Mouse (Mus musculus) mesoderm, embryonic 11.5 days (tissue): ENCODE results near the gene Igfals.
A peak's percentile ranks its signal among the peaks of the same experiment; 100 is the strongest.

ENCODE experiments used
- DNase-seq: peaks from one replicate; pipeline ENCODE4 v3.0.0-alpha.2; 2012; ENCODE audit warnings: low read depth, low spot score

Gene Igfals

GRCm38 (mm10) chr17:24894061-24894994 lies 28.5 kb downstream of the Igfals start:
- DNase-seq, result no peak

DNA sequence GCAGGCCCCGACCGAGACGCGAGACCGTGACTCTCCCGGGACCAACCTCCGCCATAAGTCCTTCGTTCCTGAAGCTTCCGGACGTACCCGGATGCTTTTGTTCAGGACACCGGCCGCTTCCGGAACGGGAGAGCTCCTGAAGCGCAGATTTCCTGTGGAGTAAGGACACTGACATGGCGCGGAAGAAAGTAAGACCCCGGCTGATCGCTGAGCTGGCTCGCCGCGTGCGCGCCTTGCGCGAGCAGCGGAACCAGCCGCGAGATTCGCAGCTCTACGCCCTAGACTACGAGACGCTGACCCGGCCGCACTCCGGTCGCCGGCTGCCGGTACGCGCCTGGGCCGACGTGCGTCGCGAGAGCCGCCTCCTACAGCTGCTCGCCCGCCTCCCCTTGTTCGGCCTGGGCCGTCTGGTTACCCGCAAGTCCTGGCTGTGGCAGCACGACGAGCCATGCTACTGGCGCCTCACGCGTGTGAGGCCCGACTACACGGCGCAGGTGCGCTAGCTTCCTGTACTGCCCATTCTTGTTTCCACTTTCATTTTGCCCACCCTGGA lies 29.3 kb downstream of the Igfals start, which contains the start of the genes Eme2 and Mrps34:
Gene Eme2, minus strand, starts transcription at position 93 of the 553 bp plus-strand sequence.
Gene Mrps34, plus strand, starts transcription at position 122 of the 553 bp plus-strand sequence.
- peak; percentile 91 for DNase-seq

GRCm38 (mm10) chr17:24895571-24896240 lies 29.9 kb downstream of the Igfals start:
- DNase-seq, result no peak

DNA sequence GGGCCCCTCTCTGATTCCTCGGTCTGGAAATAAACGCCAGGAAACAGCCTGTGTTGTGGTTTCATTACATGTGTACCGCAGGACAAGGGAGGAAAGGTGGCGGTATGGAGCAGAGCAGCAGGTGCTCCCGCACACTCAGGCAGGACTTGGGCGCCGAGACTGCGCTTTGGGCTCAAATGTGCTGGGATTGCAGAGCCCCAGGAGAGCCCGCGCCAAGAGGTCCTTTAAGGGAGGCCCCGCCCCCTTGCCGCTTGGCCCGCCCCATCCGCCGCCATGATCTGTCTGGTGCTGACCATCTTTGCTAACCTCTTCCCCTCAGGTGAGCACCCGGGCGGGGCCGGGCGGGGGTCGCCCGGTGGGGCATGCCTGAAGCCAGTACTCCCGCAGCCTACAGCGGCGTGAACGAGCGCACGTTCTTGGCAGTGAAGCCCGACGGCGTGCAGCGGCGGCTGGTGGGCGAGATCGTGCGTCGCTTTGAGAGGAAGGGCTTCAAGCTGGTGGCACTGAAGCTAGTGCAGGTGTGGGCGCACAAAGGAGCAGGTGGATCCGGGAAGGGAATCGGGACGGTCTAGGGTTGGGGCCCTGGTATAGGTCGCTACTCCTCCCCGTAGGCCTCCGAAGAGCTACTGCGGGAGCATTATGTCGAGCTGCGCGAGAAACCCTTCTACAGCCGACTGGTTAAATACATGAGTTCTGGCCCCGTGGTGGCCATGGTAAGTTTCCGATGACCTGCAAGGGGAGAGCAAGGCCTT lies 30.6 kb downstream of the Igfals start, which contains the start of gene Nme3:
Gene Nme3, plus strand, starts transcription at position 260 of the 752 bp plus-strand sequence.
- peak; percentile 63 for DNase-seq

- no peak for DNase-seq
These were observed 31.1 kb downstream of the Igfals start for GRCm38 (mm10) chr17:24896993-24897269.

- DNase-seq, result no peak
These were observed 31.8 kb downstream of the Igfals start for GRCm38 (mm10) chr17:24897600-24897999.

- no peak for DNase-seq
These were observed 32.5 kb downstream of the Igfals start for GRCm38 (mm10) chr17:24898041-24898854.

GRCm38 (mm10) chr17:24899153-24899552 lies 33.4 kb downstream of the Igfals start:
- DNase-seq, result no peak

DNA sequence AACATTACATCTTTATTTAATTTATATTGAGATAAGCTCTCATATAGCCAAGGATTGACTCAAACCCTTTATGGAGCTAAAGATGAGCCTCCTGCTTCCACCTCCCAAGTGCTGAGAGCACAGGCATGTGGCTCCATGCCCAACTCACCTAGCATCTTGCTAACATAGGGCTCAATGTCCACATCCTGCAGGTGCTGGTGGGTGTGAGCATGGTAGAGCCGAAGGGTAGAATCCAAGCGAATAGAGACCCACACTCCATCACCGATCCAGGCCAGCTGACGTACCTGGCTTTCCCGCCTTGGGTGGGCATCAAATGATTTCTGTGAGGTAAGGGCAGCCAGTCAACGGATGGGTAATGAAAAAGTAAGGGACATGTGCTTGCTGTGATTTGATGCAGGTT lies 34.2 kb downstream of the Igfals start:
- no peak for DNase-seq

- DNase-seq, result no peak
These were observed 36.3 kb downstream of the Igfals start for GRCm38 (mm10) chr17:24902124-24902523.

DNA sequence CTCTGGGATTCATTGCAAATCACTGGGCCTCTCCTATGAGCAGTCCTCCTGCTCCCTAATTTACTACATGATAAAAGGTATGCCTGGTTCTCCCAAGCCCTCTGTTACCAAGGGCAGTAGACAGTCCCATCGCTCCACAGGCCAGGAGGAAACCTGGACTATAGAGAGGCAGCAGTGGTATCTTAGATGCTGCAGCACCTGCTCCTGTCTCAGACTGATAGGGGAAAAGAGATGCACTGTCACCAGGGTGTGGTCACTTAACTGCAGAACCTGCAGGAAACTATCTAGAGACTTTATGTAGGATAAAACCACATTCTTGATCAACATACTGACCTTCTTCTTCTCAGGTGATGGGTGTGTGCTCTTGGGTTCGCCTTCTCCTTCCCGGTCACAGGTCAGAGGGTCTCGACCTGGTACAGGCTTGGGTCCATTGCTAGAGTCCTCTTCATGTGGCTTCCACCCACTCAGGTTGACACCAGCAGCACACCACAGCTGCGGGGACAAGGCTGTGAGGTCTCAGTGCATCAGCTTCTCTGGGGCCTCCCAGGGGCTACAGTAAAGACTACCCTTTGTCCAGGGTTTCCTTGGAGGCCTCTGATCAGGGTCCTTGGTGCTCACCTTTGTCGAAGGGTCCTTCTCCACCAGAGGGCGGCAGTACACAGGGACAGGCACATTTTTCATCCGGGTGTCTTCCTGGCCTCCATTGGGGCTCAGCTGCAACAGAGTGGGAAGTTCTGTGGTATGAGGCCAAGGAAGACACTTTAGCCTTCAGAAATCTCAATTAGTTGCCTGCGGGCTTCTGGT lies 37.1 kb downstream of the Igfals start:
- DNase-seq, result peak; percentile 40

GRCm38 (mm10) chr17:24903767-24904166 lies 38.0 kb downstream of the Igfals start:
- no peak for DNase-seq

DNA sequence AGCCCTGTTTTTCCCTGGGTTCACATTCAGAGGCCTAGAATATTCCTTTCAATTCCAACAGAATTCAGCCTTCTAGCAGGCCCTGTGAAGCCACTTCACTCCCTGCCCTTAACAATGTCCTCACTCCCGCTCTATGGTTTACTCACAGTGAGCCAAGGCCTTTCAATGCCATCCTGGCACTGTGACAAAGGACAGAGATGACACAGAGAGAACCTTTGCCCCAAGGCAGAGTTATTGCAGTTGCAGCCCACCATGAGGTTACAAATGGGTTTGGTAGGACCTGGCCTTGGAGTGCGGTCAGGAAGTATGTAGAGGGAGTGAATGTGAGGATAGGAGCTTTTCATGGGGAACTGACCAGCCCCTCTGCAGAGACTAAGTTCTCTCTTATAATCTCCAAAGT lies 41.8 kb downstream of the Igfals start:
- no peak for DNase-seq

DNA sequence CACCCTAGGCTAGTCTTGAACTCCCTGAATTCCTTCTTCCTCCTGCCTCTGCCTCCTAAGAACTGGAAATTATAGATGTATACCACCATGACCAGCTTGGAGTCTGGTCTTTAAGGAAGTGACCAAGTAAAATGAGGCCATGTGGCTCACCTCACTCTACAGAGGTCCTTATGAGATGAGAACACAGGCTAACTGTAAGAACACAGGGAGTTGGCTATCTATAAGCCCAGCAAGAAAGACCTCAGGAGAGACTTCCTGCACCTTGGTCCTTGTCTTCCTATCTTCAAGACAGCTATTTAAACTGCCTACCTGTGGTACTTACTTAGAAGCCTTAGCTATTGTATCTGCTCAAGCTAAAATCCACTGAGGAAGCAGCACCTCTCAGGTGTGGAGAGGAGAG lies 48.2 kb downstream of the Igfals start:
- no peak for DNase-seq

GRCm38 (mm10) chr17:24923246-24923645 lies 57.4 kb downstream of the Igfals start:
- DNase-seq, result no peak

DNA sequence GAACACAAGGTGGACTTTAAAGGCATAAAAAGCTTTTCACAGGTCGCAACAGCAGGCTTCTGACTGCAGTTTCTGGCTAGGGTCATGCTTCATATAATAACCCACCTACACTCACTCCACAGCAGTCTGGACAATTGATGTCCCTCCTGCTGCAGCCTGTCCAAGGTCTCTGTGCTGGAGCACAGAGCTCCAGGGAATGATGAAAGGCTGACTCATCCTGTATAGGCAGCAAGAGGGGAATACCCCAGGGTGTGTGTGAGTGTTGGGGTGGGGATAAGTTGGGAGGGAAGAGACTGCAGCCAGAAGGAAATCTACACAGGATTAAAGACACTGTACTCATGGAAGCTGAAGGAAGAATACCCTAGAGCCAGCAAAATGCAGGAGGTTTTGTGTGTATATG lies 63.7 kb downstream of the Igfals start:
- DNase-seq, result no peak
